Mouse (Mus musculus) hindbrain, embryonic 11.5 days (tissue): ENCODE data around the gene Stom. TPM values are rescaled to one million over a fixed set of nuclear protein-coding genes. Genes with fewer than 3 reads are reported as not detected.

ENCODE experiments used
- ATAC-seq: fragments of 200-750 bp; cut with Nextera tagmentation; 2 replicates; pipeline ENCODE4 v1.8.0; 2017; ENCODE audit warnings: mild to moderate bottlenecking, moderate TSS enrichment, moderate library complexity; ENCODE audit not compliant: low FRiP score
- DNase-seq: peaks from one replicate; pipeline ENCODE4 v3.0.0-alpha.2; 2015; ENCODE audit warnings: low spot score
- H3K27ac ChIP-seq: fragments of 300-500 bp; sonication (generic); 2 replicates; pipeline ENCODE4 v1.5.1; 2014; ENCODE audit warnings: mild to moderate bottlenecking, low read depth, low read length
- H3K27me3 ChIP-seq: fragments of 300-500 bp; sonication (generic); 2 replicates; pipeline ENCODE4 v1.6.1; 2014; ENCODE audit warnings: mild to moderate bottlenecking, low read length, moderate library complexity, mixed read lengths; ENCODE audit not compliant: control insufficient read depth, insufficient read depth
- H3K36me3 ChIP-seq: fragments of 300-500 bp; sonication (generic); 2 replicates; pipeline ENCODE4 v1.6.1; 2014; ENCODE audit warnings: mild to moderate bottlenecking, low read length, moderate library complexity, mixed read lengths; ENCODE audit not compliant: control insufficient read depth, insufficient read depth
- H3K4me1 ChIP-seq: fragments of 300-500 bp; sonication (generic); replicated peaks from 2 replicates; pipeline ENCODE4 v1.6.1; 2014; ENCODE audit warnings: low read length, mixed read lengths; ENCODE audit not compliant: control insufficient read depth, insufficient read depth
- H3K4me2 ChIP-seq: fragments of 300-500 bp; sonication (generic); replicated peaks from 2 replicates; pipeline ENCODE4 v1.6.1; 2014; ENCODE audit warnings: mild to moderate bottlenecking, low read depth, low read length
- H3K4me3 ChIP-seq: fragments of 300-500 bp; sonication (generic); 2 replicates; pipeline ENCODE4 v1.5.1; 2014; ENCODE audit warnings: low read depth, low read length
- H3K9ac ChIP-seq: fragments of 300-500 bp; sonication (generic); 2 replicates; pipeline ENCODE4 v1.6.1; 2014; ENCODE audit warnings: low read depth, low read length
- H3K9me3 ChIP-seq: fragments of 300-500 bp; sonication (generic); 2 replicates; pipeline ENCODE4 v1.6.1; 2016; ENCODE audit warnings: low read length; ENCODE audit not compliant: control insufficient read depth
- WGBS: fragments of 180-500 bp; shearing (Covaris S2); extraction: QIAGEN DNeasy Blood & Tissue Kit; methylation state at CpG from one replicate; pipeline ENCODE4 v1.1.7; 2014; 5-methylcytosine and 5-hydroxymethylcytosine counted together
- polyA plus RNA-seq: library from polyadenylated mRNA; unstranded; fragments of >200 nt; fragmentation: Nextera tagmentation; extraction: Ambion mirVana; gene quantifications from 2 replicates; pipeline ENCODE4 v1.2.1, GENCODE M21; 2014

The Stom gene
- polyA plus RNA-seq, 1 experiment from 2014 or later = 14.5 TPM

GRCm38 (mm10) chr2:35342605-35343004 is 5.8 kb upstream of the Stom start:
- ATAC-seq (no peak), DNase-seq (no peak)
- WGBS = 77% methylated on average over 3 of the region's 3 CpGs

GRCm38 (mm10) chr2:35338707-35339106 is 1.9 kb upstream of the Stom start:
- no peaks in the 10 kb centered on the region for H3K27me3 ChIP-seq
- no peaks in the 10 kb centered on the region for H3K4me1 ChIP-seq
- H3K4me2 ChIP-seq = no peak overlapping the region
- DNase-seq = no peak
- no peak overlapping the region for H3K9ac ChIP-seq
- no peaks in the 10 kb centered on the region for H3K9me3 ChIP-seq
- ATAC-seq = no peak
- H3K36me3 ChIP-seq = no peaks in the 10 kb centered on the region
- WGBS = 87% methylated on average over 6 of the region's 6 CpGs
- no peak overlapping the region for H3K27ac ChIP-seq
- no peak overlapping the region for H3K4me3 ChIP-seq

More at GRCm38 (mm10) chr2:35342605-35343004, 5.8 kb upstream of the Stom start:
- Histone ChIP-seq H3K27ac (no peak overlapping the region), H3K9me3 (no peaks in the 10 kb centered on the region), H3K4me1 (no peaks in the 10 kb centered on the region), H3K4me3 (no peak overlapping the region), H3K4me2 (no peak overlapping the region), H3K27me3 (no peaks in the 10 kb centered on the region), H3K9ac (no peak overlapping the region), H3K36me3 (no peaks in the 10 kb centered on the region)

DNA sequence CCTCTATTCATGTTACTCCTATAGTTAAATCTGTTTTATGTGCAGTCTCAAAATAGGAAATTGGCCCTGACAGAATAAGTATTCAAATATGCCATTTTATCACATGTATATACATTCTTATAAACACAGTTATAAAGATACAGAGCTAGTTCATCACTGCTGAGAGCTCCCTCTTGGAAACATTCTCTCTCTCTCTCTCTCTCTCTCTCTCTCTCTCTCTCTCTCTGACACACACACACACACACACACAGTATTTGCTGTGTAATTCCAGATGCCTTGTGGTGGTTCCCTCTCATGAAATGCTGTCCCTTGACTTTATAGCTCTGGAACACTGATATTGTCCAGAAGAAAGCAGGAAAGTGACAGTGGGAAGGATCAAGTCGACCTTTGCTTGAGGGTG is 1.3 kb upstream of the Stom start:
- ATAC-seq (no peak), DNase-seq (no peak)
- H3K9ac ChIP-seq = no peak overlapping the region
- H3K27ac ChIP-seq = no peak overlapping the region
- no peaks in the 10 kb centered on the region for H3K9me3 ChIP-seq
- no peaks in the 10 kb centered on the region for H3K27me3 ChIP-seq
- no peaks in the 10 kb centered on the region for H3K4me1 ChIP-seq
- no peaks in the 10 kb centered on the region for H3K36me3 ChIP-seq
- H3K4me3 ChIP-seq = no peak overlapping the region
- H3K4me2 ChIP-seq = no peak overlapping the region
- 76% methylated on average over 1 of the region's 1 CpGs for WGBS

DNA sequence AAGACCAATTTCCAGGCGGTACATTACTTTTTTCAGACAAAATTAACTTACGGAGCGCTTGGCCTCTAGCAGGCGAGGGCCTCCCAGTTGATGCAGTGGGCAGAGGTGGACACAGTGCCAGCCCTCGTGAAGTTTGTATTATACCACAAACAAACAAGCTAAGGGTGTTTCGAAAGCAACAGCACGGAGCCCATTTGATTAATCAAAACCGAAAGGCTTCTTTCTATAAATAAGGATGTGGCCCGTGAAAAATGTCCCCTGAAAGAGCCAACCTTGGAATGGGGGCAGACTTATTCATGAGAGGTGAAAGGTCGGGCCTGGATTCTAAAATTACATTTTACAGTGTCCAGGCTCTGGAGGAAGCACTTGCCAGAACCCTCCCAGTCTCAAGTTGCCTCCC is 643 bp upstream of the Stom start:
- peak overlapping the region; percentile 45; the same call in 1 of the 2 replicates for H3K9ac ChIP-seq
- ATAC-seq (no peak), DNase-seq (no peak)
- no peaks in the 10 kb centered on the region for H3K9me3 ChIP-seq
- H3K27ac ChIP-seq = 0 out of 2 replicates have a peak overlapping the region, but pooled peaks have one; percentile 30
- H3K4me1 ChIP-seq = no peaks in the 10 kb centered on the region
- 47% methylated on average over 10 of the region's 10 CpGs for WGBS
- H3K27me3 ChIP-seq = no peaks in the 10 kb centered on the region
- H3K4me2 ChIP-seq = peak overlapping the region; percentile 61
- H3K36me3 ChIP-seq = no peaks in the 10 kb centered on the region
- H3K4me3 ChIP-seq = peak overlapping the region; percentile 80

GRCm38 (mm10) chr2:35335620-35336019 is 1.2 kb downstream of the Stom start:
- no peak overlapping the region for H3K27ac ChIP-seq
- H3K9ac ChIP-seq = no peak overlapping the region; the same call in 1 of the 2 replicates
- H3K9me3 ChIP-seq = no peaks in the 10 kb centered on the region
- no peak for ATAC-seq
- WGBS = 9% methylated on average over 7 of the region's 7 CpGs
- H3K4me3 ChIP-seq = peak overlapping the region; percentile 80
- H3K36me3 ChIP-seq = no peaks in the 10 kb centered on the region
- no peaks in the 10 kb centered on the region for H3K4me1 ChIP-seq
- DNase-seq = no peak
- H3K27me3 ChIP-seq = no peaks in the 10 kb centered on the region
- peak overlapping the region; percentile 93 for H3K4me2 ChIP-seq

GRCm38 (mm10) chr2:35333670-35334069 is 3.1 kb downstream of the Stom start:
- Histone ChIP-seq H3K36me3 (no peaks in the 10 kb centered on the region), H3K27me3 (no peaks in the 10 kb centered on the region), H3K4me3 (no peak overlapping the region), H3K9ac (no peak overlapping the region), H3K4me1 (no peaks in the 10 kb centered on the region), H3K9me3 (no peaks in the 10 kb centered on the region), H3K27ac (no peak overlapping the region), H3K4me2 (no peak overlapping the region)
- ATAC-seq = no peak
- no peak for DNase-seq

DNA sequence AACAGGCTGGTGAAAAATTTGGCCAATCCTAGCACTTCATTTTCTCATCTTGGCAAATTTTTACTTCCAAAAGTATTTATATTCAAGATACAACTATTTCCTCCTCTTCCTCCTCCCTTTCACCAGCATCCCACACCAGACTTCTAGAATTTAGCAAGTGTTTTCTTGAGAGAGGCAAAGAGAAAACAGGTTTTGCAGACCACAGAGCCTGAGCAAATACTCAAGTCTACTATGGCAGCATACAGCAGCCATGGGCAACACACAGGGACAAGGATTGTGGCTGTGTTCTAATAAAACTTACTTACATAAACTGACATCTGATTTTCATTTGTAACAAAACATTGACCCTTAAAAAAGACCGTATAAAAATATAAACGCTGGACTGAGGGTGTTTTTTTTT is 5.6 kb downstream of the Stom start:
- Histone ChIP-seq H3K27me3 (no peaks in the 10 kb centered on the region), H3K27ac (no peak overlapping the region), H3K4me2 (no peak overlapping the region), H3K36me3 (no peaks in the 10 kb centered on the region), H3K4me1 (no peaks in the 10 kb centered on the region), H3K9me3 (no peaks in the 10 kb centered on the region), H3K9ac (no peak overlapping the region), H3K4me3 (no peak overlapping the region)
- ATAC-seq = no peak
- no peak for DNase-seq
- WGBS = 64% methylated on average over 2 of the region's 2 CpGs

DNA sequence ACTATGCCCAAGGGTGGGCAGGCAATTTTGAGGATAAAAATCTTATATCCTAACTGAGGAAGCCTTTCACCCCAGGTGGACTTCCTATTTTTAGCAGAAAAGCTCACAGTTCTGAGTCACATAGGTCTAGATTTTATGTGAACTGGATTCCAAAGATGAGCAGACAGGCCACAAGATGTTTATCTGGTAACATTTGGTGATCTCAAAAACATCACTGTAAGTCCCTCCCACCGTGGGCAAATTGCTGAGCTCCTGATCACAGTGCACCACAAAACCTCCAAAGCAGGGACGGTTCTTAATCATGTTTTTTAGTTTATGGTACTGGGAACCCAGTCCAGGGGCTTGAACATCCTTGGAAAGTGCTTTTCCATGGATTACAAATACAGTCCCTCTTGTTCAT is 7.7 kb downstream of the Stom start:
- ATAC-seq (no peak), DNase-seq (no peak)
- no peaks in the 10 kb centered on the region for H3K9me3 ChIP-seq
- H3K9ac ChIP-seq = no peak overlapping the region
- no peak overlapping the region for H3K27ac ChIP-seq
- H3K4me3 ChIP-seq = no peak overlapping the region
- no peak overlapping the region for H3K4me2 ChIP-seq
- no peaks in the 10 kb centered on the region for H3K4me1 ChIP-seq
- 81% methylated on average over 2 of the region's 2 CpGs for WGBS
- no peaks in the 10 kb centered on the region for H3K27me3 ChIP-seq
- no peaks in the 10 kb centered on the region for H3K36me3 ChIP-seq

GRCm38 (mm10) chr2:35328064-35328792 is 8.5 kb downstream of the Stom start:
- DNase-seq (no peak), ATAC-seq (no peak)
- Histone ChIP-seq H3K9me3 (no peaks in the 10 kb centered on the region), H3K27me3 (no peaks in the 10 kb centered on the region), H3K9ac (no peak overlapping the region), H3K4me3 (no peak overlapping the region), H3K4me1 (no peaks in the 10 kb centered on the region), H3K36me3 (no peaks in the 10 kb centered on the region), H3K4me2 (no peak overlapping the region), H3K27ac (no peak overlapping the region)
- WGBS = 51% methylated on average over 11 of the region's 11 CpGs
